Mouse (Mus musculus) midbrain, embryonic 10.5 days (tissue): Measurements from ENCODE around the gene Tom1l2. TPM values are rescaled to one million over a fixed set of nuclear protein-coding genes. Genes with fewer than 3 reads are reported as not detected.

Experiments used
- DNase-seq: peaks from one replicate; pipeline ENCODE4 v3.0.0-alpha.2; 2017; ENCODE audit warnings: low spot score
- H3K27ac ChIP-seq: fragments of 300-500 bp; sonication (generic); replicated peaks from 2 replicates; pipeline ENCODE4 v1.5.1; 2016; ENCODE audit warnings: mild to moderate bottlenecking
- H3K27me3 ChIP-seq: fragments of 300-500 bp; sonication (generic); 2 replicates; pipeline ENCODE4 v1.6.1; 2016; ENCODE audit warnings: low read depth, mild to moderate bottlenecking; ENCODE audit not compliant: poor library complexity, severe bottlenecking
- H3K36me3 ChIP-seq: fragments of 300-500 bp; sonication (generic); 2 replicates; pipeline ENCODE4 v1.6.1; 2016; ENCODE audit warnings: mild to moderate bottlenecking, moderate library complexity
- H3K4me1 ChIP-seq: fragments of 300-500 bp; sonication (generic); 2 replicates; pipeline ENCODE4 v1.6.1; 2016
- H3K4me3 ChIP-seq: fragments of 300-500 bp; sonication (generic); 2 replicates; pipeline ENCODE4 v1.5.1; 2016; ENCODE audit warnings: mild to moderate bottlenecking, moderate library complexity
- H3K9me3 ChIP-seq: fragments of 300-500 bp; sonication (generic); replicated peaks from 2 replicates; pipeline ENCODE4 v1.6.1; 2016; ENCODE audit warnings: mild to moderate bottlenecking
- WGBS: fragments of 180-500 bp; shearing (Covaris S2); methylation state at CpG from one replicate; pipeline ENCODE4 v1.1.7; 2016; 5-methylcytosine and 5-hydroxymethylcytosine counted together
- polyA plus RNA-seq: library from polyadenylated mRNA; unstranded; fragments of >200 nt; fragmentation: Nextera tagmentation; extraction: Ambion mirVana; gene quantifications from 2 replicates; pipeline ENCODE4 v1.2.1, GENCODE M21; 2016

Tom1l2 gene
- polyA plus RNA-seq, 1 experiment from 2014 or later, result 17.6 TPM

DNA sequence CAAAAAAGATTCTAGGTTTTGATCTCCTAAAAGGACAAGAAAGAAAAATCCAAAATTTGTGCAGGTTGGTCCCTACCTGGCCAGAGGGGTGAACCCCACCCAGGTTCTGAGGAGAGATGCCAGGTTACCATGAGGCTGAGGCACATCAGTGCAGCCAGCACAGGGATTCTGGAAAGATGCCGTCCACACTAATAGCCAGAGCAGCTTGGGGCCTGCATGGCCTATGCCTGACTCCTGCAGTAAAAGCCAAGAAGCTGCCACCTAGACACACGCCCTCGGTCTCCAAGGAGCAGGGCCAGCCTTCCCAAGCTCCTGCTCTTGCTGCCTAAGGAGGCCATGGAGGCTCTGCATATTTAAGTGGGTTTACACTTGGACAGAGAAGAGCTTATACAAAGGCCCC, 121.4 kb downstream of the Tom1l2 start:
- Histone ChIP-seq H3K4me3 (no peak overlapping the region), H3K4me1 (peaks cover 31% of the 10 kb centered on the region), H3K27me3 (no peaks in the 10 kb centered on the region), H3K9me3 (no peaks in the 10 kb centered on the region), H3K27ac (peak overlapping the region; percentile 53; the same call in 1 of the 2 replicates), H3K36me3 (no peaks in the 10 kb centered on the region; the same call in 1 of the 2 replicates)
- DNase-seq, result no peak
- 62% methylated on average over 3 of the region's 3 CpGs for WGBS

DNA sequence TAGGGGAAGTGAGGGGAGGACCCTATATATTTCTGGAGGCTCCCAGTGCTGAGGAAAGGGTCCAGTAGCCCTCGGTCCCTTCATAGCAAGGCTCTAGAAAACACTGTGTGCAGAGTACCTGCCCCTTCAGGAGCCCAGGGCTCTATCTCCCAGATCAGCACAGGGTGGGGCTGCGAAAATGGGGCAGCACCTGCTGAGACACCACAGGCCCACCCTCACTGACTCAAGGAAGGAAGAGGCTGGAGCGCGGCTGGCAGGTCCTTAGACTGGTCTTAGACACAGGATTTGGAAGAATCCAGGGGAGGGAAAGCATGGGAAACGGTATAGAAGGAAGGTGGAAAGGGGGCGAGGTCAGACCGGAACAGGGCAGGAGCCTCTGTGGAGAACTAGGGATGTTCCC, 122.2 kb downstream of the Tom1l2 start:
- 92% methylated on average over 7 of the region's 7 CpGs for WGBS
- Histone ChIP-seq H3K4me1 (peaks cover 31% of the 10 kb centered on the region), H3K9me3 (no peaks in the 10 kb centered on the region), H3K36me3 (no peaks in the 10 kb centered on the region; the same call in 1 of the 2 replicates), H3K27ac (no peak overlapping the region), H3K4me3 (no peak overlapping the region), H3K27me3 (no peaks in the 10 kb centered on the region)
- DNase-seq, result no peak

GRCm38 (mm10) chr11:60229821-60230220, 122.9 kb downstream of the Tom1l2 start:
- 76% methylated on average over 13 of the region's 13 CpGs for WGBS
- no peak for DNase-seq
- no peaks in the 10 kb centered on the region for H3K9me3 ChIP-seq
- H3K27ac ChIP-seq, result 0 out of 2 replicates have a peak overlapping the region, but pooled peaks have one; percentile 2
- no peaks in the 10 kb centered on the region for H3K27me3 ChIP-seq
- no peak overlapping the region for H3K4me3 ChIP-seq
- no peaks in the 10 kb centered on the region for H3K36me3 ChIP-seq
- H3K4me1 ChIP-seq, result peaks cover 31% of the 10 kb centered on the region

GRCm38 (mm10) chr11:60228525-60228924, 124.2 kb downstream of the Tom1l2 start:
- 0 out of 2 replicates have a peak, but pooled peaks cover 5% of the 10 kb centered on the region for H3K27me3 ChIP-seq
- H3K4me3 ChIP-seq, result no peak overlapping the region
- no peaks in the 10 kb centered on the region for H3K9me3 ChIP-seq
- peaks cover 34% of the 10 kb centered on the region for H3K4me1 ChIP-seq
- WGBS, result 77% methylated on average over 3 of the region's 3 CpGs
- no peaks in the 10 kb centered on the region for H3K36me3 ChIP-seq
- 0 out of 2 replicates have a peak overlapping the region, but pooled peaks have one; percentile 28 for H3K27ac ChIP-seq
- DNase-seq, result no peak

- Histone ChIP-seq H3K4me3 (no peak overlapping the region), H3K4me1 (peaks cover 29% of the 10 kb centered on the region), H3K27ac (no peak overlapping the region), H3K9me3 (no peaks in the 10 kb centered on the region), H3K27me3 (peaks cover 16% of the 10 kb centered on the region; the same call in 1 of the 2 replicates), H3K36me3 (no peaks in the 10 kb centered on the region)
- WGBS, result 72% methylated on average over 1 of the region's 1 CpGs
- no peak for DNase-seq
Observed at GRCm38 (mm10) chr11:60225874-60226273, 126.8 kb downstream of the Tom1l2 start.

GRCm38 (mm10) chr11:60224676-60225075, 128.0 kb downstream of the Tom1l2 start:
- WGBS, result 62% methylated on average over 4 of the region's 4 CpGs
- peaks cover 36% of the 10 kb centered on the region for H3K4me1 ChIP-seq
- H3K27me3 ChIP-seq, result peaks cover 17% of the 10 kb centered on the region; the same call in 1 of the 2 replicates
- H3K36me3 ChIP-seq, result no peaks in the 10 kb centered on the region
- H3K9me3 ChIP-seq, result no peaks in the 10 kb centered on the region
- H3K27ac ChIP-seq, result no peak overlapping the region
- H3K4me3 ChIP-seq, result no peak overlapping the region
- no peak for DNase-seq

- peaks cover 13% of the 10 kb centered on the region for H3K36me3 ChIP-seq
- 4% methylated on average over 46 of the region's 46 CpGs for WGBS
- peaks cover 17% of the 10 kb centered on the region; the same call in 1 of the 2 replicates for H3K27me3 ChIP-seq
- peak within 1 kb of the TSS; percentile 81 for H3K27ac ChIP-seq
- H3K9me3 ChIP-seq, result no peaks in the 10 kb centered on the region
- peak within 1 kb of the TSS; percentile 53 for H3K4me3 ChIP-seq
- DNase-seq, result peak; percentile 83
- H3K4me1 ChIP-seq, result peaks cover 52% of the 10 kb centered on the region
Observed at GRCm38 (mm10) chr11:60222469-60223236, 130.1 kb downstream of the Tom1l2 start, which contains the start of gene Srebf1. Srebf1 (minus strand) TSS chr11:60222581.

- no peak for DNase-seq
- Histone ChIP-seq H3K4me1 (peaks cover 52% of the 10 kb centered on the region), H3K36me3 (peaks cover 18% of the 10 kb centered on the region), H3K27ac (peak overlapping the region; percentile 81), H3K4me3 (peak overlapping the region; percentile 53), H3K9me3 (no peaks in the 10 kb centered on the region), H3K27me3 (peaks cover 17% of the 10 kb centered on the region; the same call in 1 of the 2 replicates)
- WGBS, result 58% methylated on average over 3 of the region's 3 CpGs
Observed at GRCm38 (mm10) chr11:60222085-60222468, 130.6 kb downstream of the Tom1l2 start.

DNA sequence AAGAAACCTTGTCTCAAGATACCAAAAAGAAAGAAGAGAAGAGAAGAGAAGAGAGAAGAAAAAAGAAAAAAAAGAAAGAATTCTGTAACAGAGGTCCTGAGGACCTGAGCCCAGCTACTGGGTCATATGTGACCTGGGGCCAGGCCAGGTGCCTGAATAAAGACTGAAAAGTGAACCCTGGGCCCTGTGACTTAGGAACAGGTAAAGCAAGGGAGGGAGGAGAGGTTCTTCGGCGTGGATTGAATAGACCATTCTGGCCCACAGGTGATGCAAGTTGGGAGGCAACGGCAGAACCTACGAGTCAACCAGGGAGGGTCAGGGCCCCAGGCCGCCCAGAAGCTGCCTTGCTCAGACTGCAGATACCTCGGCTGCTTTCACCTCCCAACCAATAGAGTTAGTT, 131.3 kb downstream of the Tom1l2 start:
- Histone ChIP-seq H3K9me3 (no peaks in the 10 kb centered on the region), H3K27ac (no peak overlapping the region), H3K36me3 (peaks cover 18% of the 10 kb centered on the region), H3K4me1 (peaks cover 52% of the 10 kb centered on the region), H3K4me3 (no peak overlapping the region), H3K27me3 (peaks cover 17% of the 10 kb centered on the region; the same call in 1 of the 2 replicates)
- no peak for DNase-seq
- 85% methylated on average over 6 of the region's 6 CpGs for WGBS

- Histone ChIP-seq H3K4me3 (peak overlapping the region; percentile 82), H3K36me3 (peaks cover 26% of the 10 kb centered on the region), H3K27me3 (peaks cover 17% of the 10 kb centered on the region; the same call in 1 of the 2 replicates), H3K9me3 (no peaks in the 10 kb centered on the region), H3K27ac (peak overlapping the region; percentile 97), H3K4me1 (peaks cover 52% of the 10 kb centered on the region)
- under 1% methylated on average over 46 of the region's 46 CpGs for WGBS
- peak; percentile 94 for DNase-seq
Observed at GRCm38 (mm10) chr11:60220291-60220804, 132.4 kb downstream of the Tom1l2 start.

GRCm38 (mm10) chr11:60219609-60220008, 133.1 kb downstream of the Tom1l2 start:
- H3K36me3 ChIP-seq, result peaks cover 26% of the 10 kb centered on the region
- peaks cover 17% of the 10 kb centered on the region; the same call in 1 of the 2 replicates for H3K27me3 ChIP-seq
- WGBS, result 57% methylated on average over 8 of the region's 8 CpGs
- peak overlapping the region; percentile 97 for H3K27ac ChIP-seq
- peaks cover 52% of the 10 kb centered on the region for H3K4me1 ChIP-seq
- H3K9me3 ChIP-seq, result no peaks in the 10 kb centered on the region
- no peak for DNase-seq
- H3K4me3 ChIP-seq, result peak overlapping the region; percentile 82

- DNase-seq, result no peak
- Histone ChIP-seq H3K27me3 (peaks cover 12% of the 10 kb centered on the region; the same call in 1 of the 2 replicates), H3K36me3 (peaks cover 26% of the 10 kb centered on the region), H3K4me3 (no peak overlapping the region), H3K4me1 (peaks cover 52% of the 10 kb centered on the region), H3K9me3 (no peaks in the 10 kb centered on the region), H3K27ac (no peak overlapping the region)
- WGBS, result 94% methylated on average over 7 of the region's 7 CpGs
Observed at GRCm38 (mm10) chr11:60217467-60217866, 135.2 kb downstream of the Tom1l2 start.

DNA sequence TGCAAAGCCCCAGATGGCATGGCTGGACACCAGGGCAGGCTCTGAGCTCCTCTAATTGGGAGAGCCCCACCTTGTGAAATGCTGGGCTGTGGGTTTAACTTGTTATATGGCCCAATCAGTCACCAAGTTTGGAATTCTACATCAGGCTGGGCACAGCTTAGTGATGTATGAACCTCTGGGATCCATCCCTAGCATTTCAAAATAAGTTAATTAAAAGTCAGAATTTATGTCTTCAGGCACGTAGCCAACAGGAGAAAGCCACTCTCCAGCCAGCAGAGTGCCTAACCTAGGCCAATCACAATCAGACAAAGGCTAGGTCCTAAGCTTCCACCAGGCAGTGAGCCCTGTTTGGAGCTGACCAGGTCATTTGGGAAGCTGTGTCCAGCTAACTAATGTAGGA, 136.0 kb downstream of the Tom1l2 start:
- H3K27ac ChIP-seq, result no peak overlapping the region; the same call in 1 of the 2 replicates
- DNase-seq, result no peak
- H3K36me3 ChIP-seq, result peaks cover 26% of the 10 kb centered on the region
- H3K4me3 ChIP-seq, result no peak overlapping the region
- peaks cover 52% of the 10 kb centered on the region for H3K4me1 ChIP-seq
- peaks cover 9% of the 10 kb centered on the region; the same call in 1 of the 2 replicates for H3K27me3 ChIP-seq
- H3K9me3 ChIP-seq, result no peaks in the 10 kb centered on the region
- 88% methylated on average over 1 of the region's 1 CpGs for WGBS
